Mouse (Mus musculus) adrenal gland, adult (tissue): ENCODE measurements at regions not wholly inside any gene's neighbourhood (a gene's known extent, or its start where the extent isn't known, plus 50 kb on each side); places are given as distances from the start of the nearest gene placed in this dataset.

Experiments
- DNase-seq, 2 experiments: peaks; one replicate each; pipeline ENCODE4 v3.0.0; 2022 to 2023; ENCODE audit warnings: low spot score in 1 of 2; ENCODE audit not compliant: inconsistent age in 2 of 2

- DNase-seq = no peak
These were observed 536.2 kb upstream of the Arpp21 start for GRCm38 (mm10) chr9:112771981-112772380.

GRCm38 (mm10) chr9:112744616-112745015, 508.9 kb upstream of the Arpp21 start:
- no peak for DNase-seq

- DNase-seq = no peak
These were observed 508.3 kb upstream of the Arpp21 start for GRCm38 (mm10) chr9:112743871-112744590.

GRCm38 (mm10) chr9:112735761-112736160, 500.0 kb upstream of the Arpp21 start:
- DNase-seq = no peak

- DNase-seq = no peak
These were observed 489.8 kb upstream of the Arpp21 start for GRCm38 (mm10) chr9:112725523-112725922.

GRCm38 (mm10) chr9:112725103-112725502, 489.4 kb upstream of the Arpp21 start:
- DNase-seq = no peak

GRCm38 (mm10) chr9:112723346-112723745, 487.6 kb upstream of the Arpp21 start:
- no peak for DNase-seq

- DNase-seq = no peak
These were observed 486.8 kb upstream of the Arpp21 start for GRCm38 (mm10) chr9:112722501-112722900.

GRCm38 (mm10) chr9:112715197-112715762, 479.5 kb upstream of the Arpp21 start:
- no peak for DNase-seq

GRCm38 (mm10) chr9:112678866-112679265, 443.1 kb upstream of the Arpp21 start:
- DNase-seq = no peak

- DNase-seq = no peak
These were observed 439.5 kb upstream of the Arpp21 start for GRCm38 (mm10) chr9:112675232-112675631.
